Mouse (Mus musculus) forebrain, embryonic 12.5 days (tissue): ENCODE measurements around the gene 4930470P17Rik. TPM values are rescaled to one million over a fixed set of nuclear protein-coding genes. Genes with fewer than 3 reads are reported as not detected.
"Not testable (repeated sequence)": the region's sequence is repeated elsewhere in the genome, so short reads cannot be mapped to it uniquely, and the experiment has no call there.

Source experiments
- ATAC-seq: fragments of 200-750 bp; cut with Nextera tagmentation; 2 replicates; pipeline ENCODE4 v1.8.0; 2017; ENCODE audit warnings: moderate TSS enrichment; ENCODE audit not compliant: low FRiP score
- H3K27ac ChIP-seq: fragments of 300-500 bp; sonication (generic); 2 replicates; pipeline ENCODE4 v1.5.1; 2016; ENCODE audit warnings: mild to moderate bottlenecking
- H3K27me3 ChIP-seq: fragments of 300-500 bp; sonication (generic); 2 replicates; pipeline ENCODE4 v1.6.1; 2016; ENCODE audit warnings: mild to moderate bottlenecking
- H3K36me3 ChIP-seq: fragments of 300-500 bp; sonication (generic); replicated peaks from 2 replicates; pipeline ENCODE4 v1.6.1; 2016; ENCODE audit warnings: mild to moderate bottlenecking
- H3K4me1 ChIP-seq: fragments of 300-500 bp; sonication (generic); 2 replicates; pipeline ENCODE4 v1.6.1; 2016
- H3K4me2 ChIP-seq: fragments of 300-500 bp; sonication (generic); 2 replicates; pipeline ENCODE4 v1.6.1; 2016; ENCODE audit warnings: mild to moderate bottlenecking, moderate library complexity
- H3K4me3 ChIP-seq: fragments of 300-500 bp; sonication (generic); replicated peaks from 2 replicates; pipeline ENCODE4 v1.5.1; 2016; ENCODE audit warnings: mild to moderate bottlenecking
- H3K9ac ChIP-seq: fragments of 300-500 bp; sonication (generic); 2 replicates; pipeline ENCODE4 v1.6.1; 2016; ENCODE audit warnings: mild to moderate bottlenecking
- H3K9me3 ChIP-seq: fragments of 300-500 bp; sonication (generic); 2 replicates; pipeline ENCODE4 v1.6.1; 2016
- WGBS: fragments of 180-500 bp; shearing (Covaris S2); methylation state at CpG from one replicate; pipeline ENCODE4 v1.1.7; 2016; 5-methylcytosine and 5-hydroxymethylcytosine counted together
- polyA plus RNA-seq: library from polyadenylated mRNA; unstranded; fragments of >200 nt; fragmentation: Nextera tagmentation; extraction: Ambion mirVana; gene quantifications from 2 replicates; pipeline ENCODE4 v1.2.1, GENCODE M21; 2016

4930470P17Rik gene
- polyA plus RNA-seq, 1 experiment from 2014 or later, result not detected

DNA sequence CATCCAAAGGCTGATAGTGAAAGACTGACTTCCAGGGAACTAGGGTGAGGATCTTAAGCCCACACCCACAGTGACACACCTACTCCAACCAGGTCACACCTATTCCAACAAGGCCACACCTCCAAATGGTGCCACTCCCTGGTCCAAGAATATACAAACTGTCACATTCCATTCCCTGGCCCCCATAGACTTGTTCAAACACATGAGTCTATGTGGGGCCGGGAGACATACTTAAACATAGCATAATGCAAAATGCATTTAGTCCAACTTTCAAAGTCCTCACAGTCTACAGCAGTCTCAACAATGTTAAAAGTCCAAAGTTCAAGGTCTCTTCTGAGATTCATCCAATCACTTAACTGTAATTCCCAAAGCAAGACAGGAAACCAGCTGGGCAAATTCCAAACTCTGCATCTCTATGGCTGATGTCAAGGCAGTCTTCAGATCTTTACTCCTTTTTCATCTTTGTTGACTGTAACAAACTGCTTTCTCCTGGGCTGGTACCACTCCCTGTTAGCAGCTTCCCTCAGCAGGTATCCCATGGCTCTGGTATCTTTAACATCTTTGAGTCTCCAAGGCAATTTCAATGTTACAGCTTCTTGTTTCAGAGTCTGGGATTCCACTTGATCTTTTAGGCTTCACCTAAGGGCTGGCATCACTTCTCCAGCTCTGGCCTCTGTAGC, 22.5 kb upstream of the 4930470P17Rik start:
- not testable (repeated sequence) for ATAC-seq, H3K9me3 ChIP-seq, H3K27me3 ChIP-seq, H3K27ac ChIP-seq, H3K4me1 ChIP-seq, H3K9ac ChIP-seq, H3K4me3 ChIP-seq, H3K4me2 ChIP-seq, H3K36me3 ChIP-seq
- 91% methylated on average over 1 of the region's 1 CpGs for WGBS

DNA sequence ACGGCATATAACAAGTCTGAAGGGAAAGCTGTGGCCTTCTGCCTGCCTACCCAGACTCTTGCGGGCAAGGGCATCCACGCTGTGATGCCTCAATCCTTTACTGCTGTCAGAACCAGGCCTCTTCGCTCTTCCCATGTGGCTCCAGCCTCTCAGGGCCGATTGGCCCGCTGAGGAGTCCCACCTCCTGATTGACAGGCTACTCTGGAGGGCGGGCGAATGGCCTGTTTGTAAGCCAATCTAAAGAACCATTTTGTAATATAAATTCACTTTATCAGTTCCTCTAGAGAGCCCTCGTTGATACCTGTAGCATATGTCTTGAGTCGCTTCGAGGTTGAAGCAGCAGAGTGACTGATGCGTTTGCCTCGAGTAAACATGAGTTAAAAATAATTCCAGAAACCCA, 21.2 kb upstream of the 4930470P17Rik start:
- 91% methylated on average over 13 of the region's 13 CpGs for WGBS
- peaks cover 5% of the 10 kb centered on the region; the same call in 1 of the 2 replicates for H3K4me1 ChIP-seq
- no peak for ATAC-seq
- no peaks in the 10 kb centered on the region for H3K27me3 ChIP-seq
- no peak overlapping the region for H3K9ac ChIP-seq
- H3K36me3 ChIP-seq, result no peaks in the 10 kb centered on the region
- no peak overlapping the region for H3K4me3 ChIP-seq
- H3K4me2 ChIP-seq, result no peak overlapping the region
- no peaks in the 10 kb centered on the region for H3K9me3 ChIP-seq
- H3K27ac ChIP-seq, result no peak overlapping the region

DNA sequence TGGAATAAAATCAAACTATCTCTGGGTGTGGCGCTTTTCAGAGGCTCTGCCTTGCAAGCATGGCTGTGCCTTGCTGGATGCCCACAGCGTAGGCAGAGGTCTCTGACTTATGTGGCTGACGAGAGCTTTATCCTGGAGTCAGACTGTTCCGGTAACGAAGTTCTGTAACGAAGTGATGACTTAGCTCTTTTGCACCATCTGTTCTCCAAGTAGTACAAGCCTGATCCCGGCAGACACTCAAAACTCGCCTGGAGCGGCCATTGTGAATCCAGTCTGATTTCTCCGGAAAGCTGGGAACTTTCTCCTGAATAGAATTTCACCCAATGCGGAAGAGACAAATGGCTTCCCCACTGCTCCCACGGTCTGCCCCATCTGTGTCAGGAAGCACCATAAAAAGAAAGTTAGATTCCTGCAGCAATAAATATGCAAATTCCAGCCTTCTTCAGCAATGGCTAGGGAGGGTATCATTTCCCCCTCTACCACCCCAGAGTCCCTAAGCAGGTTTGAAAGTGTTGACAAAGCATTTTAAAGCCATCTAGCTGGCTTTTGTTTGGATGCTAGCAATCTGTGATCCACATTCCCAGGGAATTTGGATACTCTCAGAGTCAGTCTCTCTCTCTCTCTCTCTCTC, 17.2 kb upstream of the 4930470P17Rik start:
- Histone ChIP-seq H3K9ac (no peak overlapping the region), H3K4me1 (peaks cover 5% of the 10 kb centered on the region; the same call in 1 of the 2 replicates), H3K36me3 (no peaks in the 10 kb centered on the region), H3K4me2 (no peak overlapping the region), H3K9me3 (no peaks in the 10 kb centered on the region), H3K4me3 (no peak overlapping the region), H3K27me3 (no peaks in the 10 kb centered on the region), H3K27ac (no peak overlapping the region)
- no peak; the same call in 1 of the 2 replicates for ATAC-seq
- 52% methylated on average over 12 of the region's 12 CpGs for WGBS

DNA sequence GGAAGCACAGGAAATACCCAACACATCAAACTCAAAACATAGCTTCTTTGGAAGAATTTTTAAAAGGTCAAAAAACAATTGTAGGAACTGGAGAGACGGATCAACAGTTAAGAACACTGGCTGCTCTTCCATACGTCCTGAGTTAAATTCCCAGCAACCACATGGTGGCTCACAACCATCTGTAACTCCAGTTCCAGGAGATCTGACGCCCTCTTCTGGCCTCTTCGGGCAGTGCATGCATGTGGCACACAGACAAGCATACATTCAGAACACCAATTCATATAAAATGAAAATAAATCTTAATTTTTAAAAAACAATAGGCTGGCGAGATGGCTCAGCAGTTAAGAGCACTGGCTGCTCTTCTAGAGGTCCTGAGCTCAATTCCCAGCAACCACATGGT, 10.0 kb upstream of the 4930470P17Rik start:
- not testable (repeated sequence) for ATAC-seq, H3K9me3 ChIP-seq, H3K4me2 ChIP-seq, H3K36me3 ChIP-seq, H3K9ac ChIP-seq, H3K4me3 ChIP-seq, H3K27ac ChIP-seq, H3K27me3 ChIP-seq, H3K4me1 ChIP-seq
- 87% methylated on average over 5 of the region's 5 CpGs for WGBS

DNA sequence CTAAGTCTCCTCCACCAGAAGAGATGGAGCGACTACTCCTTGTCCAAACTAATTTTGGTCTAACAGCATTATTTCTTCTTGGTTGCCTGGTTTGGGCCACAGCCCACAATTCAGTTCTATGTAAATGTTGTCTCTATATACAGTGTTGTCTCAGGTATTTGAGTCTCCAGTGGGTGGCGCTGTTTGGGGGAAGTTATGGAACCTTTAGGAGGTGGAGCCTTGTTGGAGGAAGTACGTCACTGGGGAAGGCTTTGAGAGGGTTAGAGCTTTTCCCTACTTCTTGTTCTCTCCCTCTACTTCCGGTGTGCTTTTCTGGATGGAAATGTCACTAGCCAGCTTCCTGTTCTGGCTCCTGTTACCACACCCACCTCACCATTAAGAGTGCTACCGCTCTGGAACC, 646 bp downstream of the 4930470P17Rik start:
- H3K4me2 ChIP-seq, result no peak overlapping the region
- WGBS, result 82% methylated on average over 5 of the region's 5 CpGs
- ATAC-seq, result no peak
- H3K9ac ChIP-seq, result no peak overlapping the region
- H3K27ac ChIP-seq, result no peak overlapping the region
- H3K4me3 ChIP-seq, result no peak overlapping the region
- H3K27me3 ChIP-seq, result no peaks in the 10 kb centered on the region
- H3K36me3 ChIP-seq, result no peaks in the 10 kb centered on the region
- no peaks in the 10 kb centered on the region for H3K9me3 ChIP-seq
- no peaks in the 10 kb centered on the region for H3K4me1 ChIP-seq

DNA sequence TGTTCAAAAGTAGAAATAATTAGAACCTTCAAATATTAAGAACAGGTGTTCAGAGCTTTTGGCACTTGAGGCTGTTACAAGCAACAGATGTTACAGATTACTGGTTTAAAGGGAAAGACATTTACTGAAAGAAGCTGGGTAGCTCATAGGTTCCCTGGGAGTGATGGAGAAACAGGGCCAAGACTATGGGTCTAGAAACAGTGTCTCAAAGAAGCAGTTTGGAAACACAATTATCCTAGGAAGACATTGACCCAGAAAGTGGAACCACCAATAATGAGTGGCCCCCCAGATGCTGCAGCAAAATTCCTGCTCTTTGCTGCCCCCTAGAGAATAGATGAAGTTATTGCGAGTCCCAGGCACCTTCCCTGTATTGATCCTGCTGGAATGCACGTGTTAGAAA, 4.2 kb downstream of the 4930470P17Rik start:
- Histone ChIP-seq H3K27me3 (no peaks in the 10 kb centered on the region), H3K4me2 (no peak overlapping the region), H3K27ac (no peak overlapping the region), H3K4me1 (no peaks in the 10 kb centered on the region), H3K9ac (no peak overlapping the region), H3K4me3 (no peak overlapping the region), H3K36me3 (no peaks in the 10 kb centered on the region), H3K9me3 (no peaks in the 10 kb centered on the region)
- ATAC-seq, result no peak
- WGBS, result 15% methylated on average over 2 of the region's 2 CpGs

DNA sequence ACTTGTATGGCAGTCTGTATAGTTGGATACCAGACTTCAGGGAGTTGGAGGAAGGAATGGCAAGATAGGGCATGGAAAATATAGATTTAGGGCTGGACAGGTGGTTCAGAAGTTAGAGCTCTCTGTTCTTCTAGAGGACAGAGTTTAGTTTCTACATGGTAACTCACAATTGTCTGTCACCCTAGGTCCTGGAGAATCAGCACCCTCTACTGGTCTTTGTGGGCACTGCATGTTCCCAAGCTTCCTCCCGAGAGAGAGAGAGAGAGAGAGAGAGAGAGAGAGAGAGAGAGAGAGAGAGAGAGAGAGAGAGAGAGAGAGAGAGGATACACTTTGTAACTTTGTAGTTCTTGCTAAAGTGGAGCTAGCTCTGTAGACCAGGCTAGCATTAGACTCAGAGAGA, 5.1 kb downstream of the 4930470P17Rik start:
- no peaks in the 10 kb centered on the region for H3K4me1 ChIP-seq
- H3K4me2 ChIP-seq, result no peak overlapping the region
- no peak overlapping the region for H3K4me3 ChIP-seq
- 13% methylated on average over 1 of the region's 1 CpGs for WGBS
- H3K9ac ChIP-seq, result no peak overlapping the region
- H3K27me3 ChIP-seq, result no peaks in the 10 kb centered on the region
- ATAC-seq, result no peak
- H3K36me3 ChIP-seq, result no peaks in the 10 kb centered on the region
- no peak overlapping the region for H3K27ac ChIP-seq
- H3K9me3 ChIP-seq, result no peaks in the 10 kb centered on the region

DNA sequence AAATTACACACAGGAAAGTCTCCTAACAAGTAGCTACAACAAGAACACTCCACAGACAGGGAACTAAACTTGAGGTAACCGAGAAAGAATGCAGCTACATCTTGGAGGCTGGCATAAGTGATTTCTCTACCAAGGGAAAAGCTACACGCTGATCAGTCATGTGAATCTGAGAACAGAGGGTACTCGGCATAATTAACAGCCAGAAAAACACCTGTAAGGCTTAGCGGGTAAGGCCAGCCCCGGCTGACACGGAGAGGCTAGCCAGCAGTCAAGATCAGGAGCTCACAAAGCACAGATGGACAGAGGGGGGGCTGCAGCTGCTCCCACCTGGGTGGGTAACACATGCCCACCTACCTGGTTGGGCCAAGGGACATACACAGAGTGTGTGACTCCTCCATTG, 9.7 kb downstream of the 4930470P17Rik start:
- no peak for ATAC-seq
- no peak overlapping the region for H3K4me2 ChIP-seq
- no peaks in the 10 kb centered on the region for H3K36me3 ChIP-seq
- H3K9ac ChIP-seq, result no peak overlapping the region
- H3K9me3 ChIP-seq, result no peaks in the 10 kb centered on the region
- no peak overlapping the region for H3K4me3 ChIP-seq
- 87% methylated on average over 6 of the region's 6 CpGs for WGBS
- H3K4me1 ChIP-seq, result peaks cover 4% of the 10 kb centered on the region; the same call in 1 of the 2 replicates
- no peak overlapping the region for H3K27ac ChIP-seq
- H3K27me3 ChIP-seq, result no peaks in the 10 kb centered on the region

DNA sequence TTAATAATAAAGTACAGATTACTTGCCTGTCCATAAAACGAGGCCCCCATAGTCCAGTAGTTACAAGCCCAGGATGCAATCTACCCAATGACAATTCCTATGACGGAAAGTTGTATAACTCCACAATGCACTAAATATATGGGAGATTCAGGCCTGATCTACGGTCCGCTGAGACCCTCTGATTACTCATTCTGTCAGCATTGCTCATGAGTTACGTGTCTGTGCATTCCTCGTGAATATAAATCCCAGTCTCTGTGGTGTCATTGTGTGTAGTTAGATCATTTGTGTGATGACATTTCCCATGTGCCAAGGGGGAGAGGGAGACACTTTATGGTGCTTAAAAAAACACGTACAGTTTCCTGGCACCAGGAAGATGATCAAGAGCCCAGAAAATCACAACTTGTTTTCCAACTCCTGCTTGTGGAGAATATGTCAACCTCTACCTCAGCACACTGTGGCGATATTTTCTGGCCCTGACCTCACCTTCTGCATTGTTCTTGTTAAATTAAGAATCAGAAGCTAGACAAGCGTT, 13.4 kb downstream of the 4930470P17Rik start:
- no peaks in the 10 kb centered on the region for H3K36me3 ChIP-seq
- no peak for ATAC-seq
- 84% methylated on average over 9 of the region's 9 CpGs for WGBS

DNA sequence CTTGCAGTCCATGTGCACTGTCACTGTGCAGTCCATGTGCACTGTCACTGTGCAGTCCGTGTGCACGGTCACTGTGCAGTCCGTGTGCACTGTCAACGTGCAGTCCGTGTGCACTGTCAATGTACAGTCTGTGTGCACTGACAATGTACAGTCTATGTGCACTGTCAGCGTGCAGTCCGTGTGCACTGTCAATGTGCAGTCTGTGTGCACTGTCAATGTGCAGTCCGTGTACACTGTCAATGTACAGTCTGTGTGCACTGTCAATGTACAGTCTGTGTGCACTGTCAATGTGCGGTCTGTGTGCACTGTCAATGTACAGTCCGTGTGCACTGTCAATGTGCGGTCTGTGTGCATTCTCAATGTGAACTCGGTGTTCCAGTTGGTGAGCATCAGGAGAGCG, 17.1 kb downstream of the 4930470P17Rik start:
- H3K36me3 ChIP-seq, result no peaks in the 10 kb centered on the region
- H3K4me3 ChIP-seq, result no peak overlapping the region
- no peak overlapping the region for H3K9ac ChIP-seq
- no peak overlapping the region for H3K4me2 ChIP-seq
- no peak overlapping the region for H3K27ac ChIP-seq
- no peaks in the 10 kb centered on the region for H3K9me3 ChIP-seq
- H3K4me1 ChIP-seq, result peaks cover 11% of the 10 kb centered on the region; the same call in 1 of the 2 replicates
- 96% methylated on average over 13 of the region's 13 CpGs for WGBS
- H3K27me3 ChIP-seq, result no peaks in the 10 kb centered on the region
- ATAC-seq, result no peak

More for the DNA sequence above, 13.4 kb downstream of the 4930470P17Rik start:
- Histone ChIP-seq H3K4me1 (peaks cover 11% of the 10 kb centered on the region; the same call in 1 of the 2 replicates), H3K9me3 (no peaks in the 10 kb centered on the region), H3K4me2 (no peak overlapping the region), H3K27me3 (no peaks in the 10 kb centered on the region), H3K9ac (no peak overlapping the region), H3K4me3 (no peak overlapping the region), H3K27ac (no peak overlapping the region)

DNA sequence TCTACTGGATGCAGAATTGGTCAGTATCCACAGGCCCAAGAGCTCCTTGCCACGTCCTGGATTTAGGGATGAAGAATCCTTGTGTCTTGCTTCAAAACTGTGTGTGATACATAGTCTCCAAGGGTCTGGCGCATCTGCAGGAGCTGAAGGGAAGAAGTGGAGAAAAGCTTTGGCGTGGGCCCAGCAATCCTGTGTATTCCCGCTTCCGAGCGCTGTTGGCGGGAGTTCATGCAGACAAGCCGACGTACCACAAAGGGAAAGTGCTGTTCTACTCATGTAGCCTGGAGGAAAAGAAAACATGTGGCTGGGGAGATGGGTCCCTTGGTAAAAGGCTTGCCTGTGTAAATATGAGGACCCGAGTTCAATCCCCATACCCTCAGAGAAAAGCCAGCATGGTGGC, 22.3 kb downstream of the 4930470P17Rik start:
- Histone ChIP-seq H3K27me3 (no peaks in the 10 kb centered on the region), H3K4me2 (no peak overlapping the region), H3K9me3 (no peaks in the 10 kb centered on the region), H3K4me1 (no peaks in the 10 kb centered on the region), H3K9ac (no peak overlapping the region), H3K4me3 (no peak overlapping the region), H3K36me3 (no peaks in the 10 kb centered on the region), H3K27ac (no peak overlapping the region)
- 84% methylated on average over 10 of the region's 10 CpGs for WGBS
- ATAC-seq, result no peak

DNA sequence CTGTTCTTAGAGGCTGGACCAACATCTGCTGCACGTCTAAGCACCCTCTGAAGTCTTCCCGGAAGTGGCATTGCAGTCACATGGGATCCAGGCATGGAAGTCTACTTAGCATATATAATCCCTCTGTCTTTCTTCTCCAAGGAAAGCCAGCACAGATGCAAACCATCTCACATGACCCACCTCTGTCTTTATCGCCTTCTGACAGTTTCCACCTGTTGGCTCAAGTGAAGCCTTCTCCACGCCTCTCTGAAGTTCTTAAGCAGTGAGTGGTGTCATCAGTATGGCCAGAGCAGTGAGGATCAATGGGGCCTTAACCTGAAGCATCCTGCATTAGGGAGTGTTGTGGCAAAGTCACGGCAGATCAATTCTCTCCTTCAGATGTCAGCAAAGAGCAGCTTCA, 23.2 kb downstream of the 4930470P17Rik start:
- no peak overlapping the region for H3K4me2 ChIP-seq
- no peak overlapping the region for H3K9ac ChIP-seq
- H3K4me3 ChIP-seq, result no peak overlapping the region
- H3K4me1 ChIP-seq, result no peaks in the 10 kb centered on the region
- no peaks in the 10 kb centered on the region for H3K27me3 ChIP-seq
- WGBS, result 76% methylated on average over 5 of the region's 5 CpGs
- no peak for ATAC-seq
- no peak overlapping the region for H3K27ac ChIP-seq
- H3K9me3 ChIP-seq, result no peaks in the 10 kb centered on the region
- no peaks in the 10 kb centered on the region for H3K36me3 ChIP-seq

DNA sequence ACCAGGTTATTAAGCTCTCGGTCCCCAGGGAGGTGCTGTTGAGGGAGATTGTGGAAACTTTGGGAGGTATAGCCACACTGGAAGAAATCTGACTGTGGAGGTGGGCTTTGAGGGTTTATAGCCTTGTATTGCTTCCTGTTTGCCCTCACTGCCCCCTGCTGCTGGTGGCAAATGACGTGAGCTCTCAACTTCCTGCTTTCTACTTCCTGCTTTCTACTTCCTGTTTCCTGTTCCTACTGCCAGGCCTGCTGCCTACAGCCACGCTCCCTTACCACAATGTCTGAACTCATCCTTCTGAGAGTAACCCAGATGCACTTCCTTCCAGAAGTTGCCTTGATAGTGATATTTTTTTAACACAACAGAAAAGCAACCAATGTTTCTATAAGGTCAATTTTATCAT, 24.3 kb downstream of the 4930470P17Rik start:
- Histone ChIP-seq H3K27ac (no peak overlapping the region), H3K9ac (no peak overlapping the region), H3K9me3 (no peaks in the 10 kb centered on the region), H3K36me3 (no peaks in the 10 kb centered on the region), H3K4me1 (no peaks in the 10 kb centered on the region), H3K4me3 (no peak overlapping the region), H3K27me3 (no peaks in the 10 kb centered on the region), H3K4me2 (no peak overlapping the region)
- 85% methylated on average over 3 of the region's 3 CpGs for WGBS
- no peak for ATAC-seq
